Mouse (Mus musculus) neural tube, embryonic 11.5 days (tissue): Measurements from ENCODE around the gene Hoxa3. TPM values are rescaled to one million over a fixed set of nuclear protein-coding genes. Genes with fewer than 3 reads are reported as not detected.

Experiments
- microRNA counts: library from miRNA; unstranded; fragments of <30 nt; microRNA quantifications from one replicate; lab custom pipeline; 2015
- microRNA-seq: library from miRNA; unstranded; fragments of <30 nt; microRNA quantifications from one replicate; pipeline ENCODE4, GENCODE M21; 2016
- polyA plus RNA-seq: library from polyadenylated mRNA; unstranded; fragments of >200 nt; fragmentation: Nextera tagmentation; extraction: Ambion mirVana; gene quantifications from 2 replicates; pipeline ENCODE4 v1.2.1, GENCODE M21; 2014

Hoxa3 gene
- polyA plus RNA-seq, 1 experiment from 2014 or later, result 20.2 TPM

MicroRNAs encoded within 50 kb of the gene (microRNA counts, 519-probe panel; counts per million panel counts)
- 5,281 counts per million, percentile 92 among the panel's probes with 10 or more counts for microRNA mmu-miR-196b (lab: Ali Mortazavi, UCI)

Small RNA genes within 50 kb of the gene (microRNA-seq; reads per million reads assigned to microRNA genes)
- 12,174 reads per million, percentile 97 among the genes with 10 or more reads in this experiment for gene Mir196b

Other genes starting within 250 kb of the Hoxa3 start
- gene Skap2, start 200.8 kb downstream of the Hoxa3 start, polyA plus RNA-seq, result 70.1 and 71.8 TPM in 2 replicates
- gene Hoxa1, start 55.0 kb downstream of the Hoxa3 start, polyA plus RNA-seq, result 8.0 and 9.3 TPM in 2 replicates
- gene Hoxa2, start 48.5 kb downstream of the Hoxa3 start, polyA plus RNA-seq, result 36.0 and 37.5 TPM in 2 replicates
- 4.1 and 4.5 TPM in 2 replicates for gene 5730596B20Rik, start 35.8 kb downstream of the Hoxa3 start, polyA plus RNA-seq
- gene Hoxa4, start 21.6 kb downstream of the Hoxa3 start, polyA plus RNA-seq, result 10.2 and 11.7 TPM in 2 replicates
- gene Hoxa5, start 8.7 kb downstream of the Hoxa3 start, polyA plus RNA-seq, result 53.4 and 56.5 TPM in 2 replicates
- 16.0 and 18.8 TPM in 2 replicates for gene Hoxa6, start 4.6 kb downstream of the Hoxa3 start, polyA plus RNA-seq
- not detected in 2 replicates for gene Gm28308, start within 50 bp of the Hoxa3 start, polyA plus RNA-seq
- gene Hoxa7, start 8.5 kb upstream of the Hoxa3 start, polyA plus RNA-seq, result 61.2 and 71.3 TPM in 2 replicates
- gene Hoxa9, start 17.8 kb upstream of the Hoxa3 start, polyA plus RNA-seq, result 98.8 and 105 TPM in 2 replicates
- gene Hoxa10, start 27.5 kb upstream of the Hoxa3 start, polyA plus RNA-seq, result 70.6 and 72.8 TPM in 2 replicates
- gene Hoxa11, start 32.5 kb upstream of the Hoxa3 start, polyA plus RNA-seq, result 6.0 and 6.7 TPM in 2 replicates
- gene Hoxa13, start 47.5 kb upstream of the Hoxa3 start, polyA plus RNA-seq, result 0.11 and 0.26 TPM in 2 replicates
- 1.9 TPM in 2 replicates for gene Evx1, start 100.2 kb upstream of the Hoxa3 start, polyA plus RNA-seq